Mouse (Mus musculus) lung, adult 10 weeks (tissue): ENCODE measurements around the gene Nudt16. TPM values are rescaled to one million over a fixed set of nuclear protein-coding genes. Genes with fewer than 3 reads are reported as not detected.

Source experiments
- polyA plus RNA-seq: library from polyadenylated mRNA; stranded (reverse); fragments of 350-450 nt; fragmentation: Illumina TruSeq; extraction: RNeasy Lipid Tissue Mini Kit (QIAGEN cat#74804); gene quantifications from one replicate; pipeline ENCODE4 v1.2.3, GENCODE M21; 2014; ENCODE audit warnings: low read depth, low replicate concordance; ENCODE audit not compliant: insufficient read depth

Gene Nudt16
- 13.5 TPM for polyA plus RNA-seq

DNA sequence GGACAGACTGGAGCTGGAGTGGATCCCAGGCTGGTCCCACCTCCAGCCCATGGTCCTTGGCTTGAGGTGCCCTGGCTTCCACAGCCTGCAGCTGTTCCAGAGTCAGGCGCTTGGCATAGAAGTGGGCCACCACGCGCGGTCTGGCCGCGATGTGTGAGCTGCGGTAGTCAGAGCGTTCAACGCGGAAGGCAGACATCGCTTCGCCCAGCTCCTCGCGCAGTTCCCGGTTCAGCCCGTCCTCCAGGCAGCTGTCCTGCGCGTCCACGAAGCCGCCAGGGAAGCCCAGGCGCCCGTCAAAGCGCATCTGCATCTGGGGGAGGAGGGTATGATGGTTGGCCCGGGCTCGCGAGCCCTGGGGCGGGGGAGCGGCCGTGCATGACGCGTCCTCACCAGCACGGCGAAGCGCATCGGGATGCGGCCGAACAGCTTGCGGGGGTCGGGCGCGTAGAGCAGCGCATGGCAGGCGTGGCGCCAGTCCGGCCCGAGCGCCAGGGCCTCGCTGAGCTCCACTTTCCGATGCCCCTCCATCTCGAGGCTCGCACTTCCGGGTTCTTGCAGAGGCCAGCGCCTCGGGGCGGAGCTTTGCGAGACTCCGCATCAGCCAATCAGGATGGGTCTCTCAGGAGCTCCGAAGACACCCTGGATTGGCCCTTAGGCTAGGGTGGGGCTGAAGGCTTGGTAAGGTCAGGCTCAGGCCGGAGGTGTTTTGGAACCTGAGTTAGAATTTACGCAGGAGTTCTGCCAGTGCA, at the start of gene Nudt16:
Nudt16 (minus strand) TSS at position 572 of the 749 bp plus-strand sequence.

DNA sequence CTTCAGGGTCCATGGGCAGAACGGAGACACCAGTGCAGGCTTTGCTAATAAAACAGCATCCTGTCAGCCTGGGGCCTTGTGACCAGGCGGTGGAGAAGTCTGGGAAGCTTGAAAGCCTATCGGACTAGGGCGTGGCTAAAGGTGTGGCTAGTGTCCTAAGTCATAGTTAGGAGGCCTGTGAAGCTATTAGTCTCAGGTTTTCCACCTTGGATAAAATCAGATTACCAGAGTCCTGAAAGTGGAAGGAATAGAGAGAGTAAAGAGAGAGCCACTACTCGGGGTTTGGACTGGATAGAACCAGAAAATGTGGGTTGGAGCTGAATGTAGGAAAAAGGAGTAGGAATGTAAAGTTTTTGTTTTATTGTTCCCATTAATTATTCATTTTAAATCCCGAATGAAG, 13.4 kb upstream of the Nudt16 start, which contains the start of gene 1700080E11Rik:
1700080E11Rik (minus strand) TSS at position 101 of the 400 bp plus-strand sequence.

Other genes starting within 250 kb of the Nudt16 start
- 38.5 TPM for gene Mrpl3, start 78.6 kb downstream of the Nudt16 start, polyA plus RNA-seq
- gene 1700080E11Rik, start 13.3 kb upstream of the Nudt16 start, polyA plus RNA-seq, result not detected